Mouse (Mus musculus) forebrain, embryonic 13.5 days (tissue): ENCODE data around the gene Inpp5a. TPM values are rescaled to one million over a fixed set of nuclear protein-coding genes. Genes with fewer than 3 reads are reported as not detected.

Source experiments
- ATAC-seq: fragments of 200-750 bp; cut with Nextera tagmentation; 2 replicates; pipeline ENCODE4 v1.8.0; 2017
- H3K27ac ChIP-seq: fragments of 300-500 bp; sonication (generic); 2 replicates; pipeline ENCODE4 v1.5.1; 2015; ENCODE audit warnings: inconsistent platforms, mild to moderate bottlenecking, moderate library complexity
- H3K27me3 ChIP-seq: fragments of 300-500 bp; sonication (generic); 2 replicates; pipeline ENCODE4 v1.6.1; 2015; ENCODE audit warnings: mild to moderate bottlenecking, inconsistent platforms
- H3K36me3 ChIP-seq: fragments of 300-500 bp; sonication (generic); 2 replicates; pipeline ENCODE4 v1.6.1; 2015; ENCODE audit warnings: mild to moderate bottlenecking, inconsistent platforms; ENCODE audit not compliant: poor library complexity, severe bottlenecking
- H3K4me1 ChIP-seq: fragments of 300-500 bp; sonication (generic); 2 replicates; pipeline ENCODE4 v1.6.1; 2015; ENCODE audit warnings: inconsistent platforms
- H3K4me2 ChIP-seq: fragments of 300-500 bp; sonication (generic); 2 replicates; pipeline ENCODE4 v1.6.1; 2015; ENCODE audit warnings: inconsistent platforms, mild to moderate bottlenecking, moderate library complexity
- H3K4me3 ChIP-seq: fragments of 300-500 bp; sonication (generic); 2 replicates; pipeline ENCODE4 v1.5.1; 2015; ENCODE audit warnings: mild to moderate bottlenecking, inconsistent platforms
- H3K9ac ChIP-seq: fragments of 300-500 bp; sonication (generic); 2 replicates; pipeline ENCODE4 v1.6.1; 2015; ENCODE audit warnings: mild to moderate bottlenecking, inconsistent platforms
- H3K9me3 ChIP-seq: fragments of 300-500 bp; sonication (generic); replicated peaks from 2 replicates; pipeline ENCODE4 v1.6.1; 2016; ENCODE audit warnings: inconsistent platforms
- WGBS: fragments of 180-500 bp; shearing (Covaris S2); methylation state at CpG from one replicate; pipeline ENCODE4 v1.1.7; 2015; 5-methylcytosine and 5-hydroxymethylcytosine counted together
- polyA plus RNA-seq: library from polyadenylated mRNA; unstranded; fragments of >200 nt; fragmentation: Nextera tagmentation; extraction: Ambion mirVana; gene quantifications from 2 replicates; pipeline ENCODE4 v1.2.1, GENCODE M21; 2015

Gene Inpp5a
- polyA plus RNA-seq, 1 experiment from 2014 or later: 9.7 TPM

- Histone ChIP-seq H3K9me3 (no peaks in the 10 kb centered on the region), H3K4me3 (no peak overlapping the region), H3K9ac (no peak overlapping the region), H3K27me3 (no peaks in the 10 kb centered on the region), H3K36me3 (no peaks in the 10 kb centered on the region), H3K27ac (no peak overlapping the region), H3K4me1 (peaks cover 40% of the 10 kb centered on the region), H3K4me2 (no peak overlapping the region)
- WGBS: 80% methylated on average over 2 of the region's 2 CpGs
- ATAC-seq: no peak
These were observed 3.2 kb downstream of the Inpp5a start for GRCm38 (mm10) chr7:139392106-139392505.

- Histone ChIP-seq H3K9ac (no peak overlapping the region), H3K4me1 (peaks cover 40% of the 10 kb centered on the region), H3K36me3 (no peaks in the 10 kb centered on the region), H3K4me2 (no peak overlapping the region), H3K4me3 (no peak overlapping the region), H3K9me3 (no peaks in the 10 kb centered on the region), H3K27ac (no peak overlapping the region), H3K27me3 (no peaks in the 10 kb centered on the region)
- ATAC-seq: no peak
- 79% methylated on average over 6 of the region's 6 CpGs for WGBS
These were observed 3.9 kb downstream of the Inpp5a start for GRCm38 (mm10) chr7:139392691-139393235.

- WGBS: 57% methylated on average over 8 of the region's 8 CpGs
- Histone ChIP-seq H3K4me2 (no peak overlapping the region), H3K27me3 (no peaks in the 10 kb centered on the region), H3K9me3 (no peaks in the 10 kb centered on the region), H3K27ac (no peak overlapping the region; the same call in 1 of the 2 replicates), H3K4me1 (peaks cover 30% of the 10 kb centered on the region), H3K9ac (no peak overlapping the region), H3K4me3 (no peak overlapping the region), H3K36me3 (no peaks in the 10 kb centered on the region)
- peak; percentile 59; the same call in 1 of the 2 replicates for ATAC-seq
These were observed 8.6 kb downstream of the Inpp5a start for GRCm38 (mm10) chr7:139397521-139397920.

GRCm38 (mm10) chr7:139398111-139398510, 9.2 kb downstream of the Inpp5a start:
- Histone ChIP-seq H3K27ac (no peak overlapping the region), H3K27me3 (no peaks in the 10 kb centered on the region), H3K4me3 (no peak overlapping the region), H3K4me1 (peaks cover 25% of the 10 kb centered on the region), H3K9me3 (no peaks in the 10 kb centered on the region), H3K36me3 (no peaks in the 10 kb centered on the region), H3K4me2 (no peak overlapping the region), H3K9ac (no peak overlapping the region)
- ATAC-seq: no peak
- 84% methylated on average over 5 of the region's 5 CpGs for WGBS

- no peaks in the 10 kb centered on the region for H3K27me3 ChIP-seq
- peaks cover 25% of the 10 kb centered on the region for H3K4me1 ChIP-seq
- H3K4me3 ChIP-seq: no peak overlapping the region
- no peaks in the 10 kb centered on the region for H3K9me3 ChIP-seq
- no peak for ATAC-seq
- H3K4me2 ChIP-seq: no peak overlapping the region
- 74% methylated on average over 6 of the region's 6 CpGs for WGBS
- H3K9ac ChIP-seq: no peak overlapping the region
- no peaks in the 10 kb centered on the region for H3K36me3 ChIP-seq
- H3K27ac ChIP-seq: no peak overlapping the region
These were observed 9.7 kb downstream of the Inpp5a start for GRCm38 (mm10) chr7:139398530-139399021.

- Histone ChIP-seq H3K9me3 (no peaks in the 10 kb centered on the region), H3K9ac (no peak overlapping the region), H3K4me1 (peaks cover 25% of the 10 kb centered on the region), H3K27ac (no peak overlapping the region), H3K27me3 (no peaks in the 10 kb centered on the region), H3K4me2 (no peak overlapping the region), H3K36me3 (no peaks in the 10 kb centered on the region), H3K4me3 (no peak overlapping the region)
- ATAC-seq: no peak
- WGBS: 72% methylated on average over 4 of the region's 4 CpGs
These were observed 10.7 kb downstream of the Inpp5a start for GRCm38 (mm10) chr7:139399572-139399971.

- H3K36me3 ChIP-seq: no peaks in the 10 kb centered on the region
- H3K4me1 ChIP-seq: peaks cover 25% of the 10 kb centered on the region
- H3K9me3 ChIP-seq: no peaks in the 10 kb centered on the region
- H3K4me2 ChIP-seq: no peak overlapping the region
- no peak for ATAC-seq
- H3K9ac ChIP-seq: no peak overlapping the region
- no peaks in the 10 kb centered on the region for H3K27me3 ChIP-seq
- no peak overlapping the region for H3K27ac ChIP-seq
- 93% methylated on average over 11 of the region's 11 CpGs for WGBS
- H3K4me3 ChIP-seq: no peak overlapping the region
These were observed 11.2 kb downstream of the Inpp5a start for GRCm38 (mm10) chr7:139399977-139400685.

GRCm38 (mm10) chr7:139400926-139401325, 12.0 kb downstream of the Inpp5a start:
- peaks cover 25% of the 10 kb centered on the region for H3K4me1 ChIP-seq
- no peak for ATAC-seq
- H3K27me3 ChIP-seq: no peaks in the 10 kb centered on the region
- no peaks in the 10 kb centered on the region for H3K9me3 ChIP-seq
- no peak overlapping the region for H3K9ac ChIP-seq
- H3K36me3 ChIP-seq: no peaks in the 10 kb centered on the region
- no peak overlapping the region for H3K4me3 ChIP-seq
- 92% methylated on average over 3 of the region's 3 CpGs for WGBS
- no peak overlapping the region for H3K27ac ChIP-seq
- H3K4me2 ChIP-seq: no peak overlapping the region

- Histone ChIP-seq H3K27ac (no peak overlapping the region), H3K27me3 (no peaks in the 10 kb centered on the region), H3K4me3 (no peak overlapping the region), H3K9me3 (no peaks in the 10 kb centered on the region), H3K9ac (no peak overlapping the region), H3K4me2 (no peak overlapping the region), H3K36me3 (no peaks in the 10 kb centered on the region), H3K4me1 (peaks cover 21% of the 10 kb centered on the region)
- WGBS: 84% methylated on average over 8 of the region's 8 CpGs
- ATAC-seq: no peak
These were observed 12.9 kb downstream of the Inpp5a start for GRCm38 (mm10) chr7:139401791-139402190.

- 91% methylated on average over 4 of the region's 4 CpGs for WGBS
- Histone ChIP-seq H3K27me3 (no peaks in the 10 kb centered on the region), H3K9me3 (no peaks in the 10 kb centered on the region), H3K27ac (no peak overlapping the region), H3K4me1 (peaks cover 15% of the 10 kb centered on the region), H3K4me2 (no peak overlapping the region), H3K9ac (no peak overlapping the region), H3K4me3 (no peak overlapping the region), H3K36me3 (no peaks in the 10 kb centered on the region)
- ATAC-seq: no peak
These were observed 13.8 kb downstream of the Inpp5a start for GRCm38 (mm10) chr7:139402721-139403120.

- H3K4me1 ChIP-seq: no peaks in the 10 kb centered on the region
- H3K36me3 ChIP-seq: no peaks in the 10 kb centered on the region
- H3K4me2 ChIP-seq: no peak overlapping the region
- H3K9me3 ChIP-seq: no peaks in the 10 kb centered on the region
- no peak overlapping the region for H3K27ac ChIP-seq
- ATAC-seq: no peak
- no peak overlapping the region for H3K4me3 ChIP-seq
- no peak overlapping the region for H3K9ac ChIP-seq
- WGBS: 96% methylated on average over 2 of the region's 2 CpGs
- no peaks in the 10 kb centered on the region for H3K27me3 ChIP-seq
These were observed 17.7 kb downstream of the Inpp5a start for GRCm38 (mm10) chr7:139406581-139406980.

GRCm38 (mm10) chr7:139407966-139408365, 19.1 kb downstream of the Inpp5a start:
- no peaks in the 10 kb centered on the region for H3K27me3 ChIP-seq
- ATAC-seq: no peak
- H3K9ac ChIP-seq: no peak overlapping the region
- no peaks in the 10 kb centered on the region for H3K9me3 ChIP-seq
- no peak overlapping the region for H3K4me2 ChIP-seq
- no peaks in the 10 kb centered on the region for H3K36me3 ChIP-seq
- H3K4me1 ChIP-seq: no peaks in the 10 kb centered on the region
- no peak overlapping the region for H3K27ac ChIP-seq
- H3K4me3 ChIP-seq: no peak overlapping the region

- no peak overlapping the region for H3K4me2 ChIP-seq
These were observed 21.0 kb downstream of the Inpp5a start for GRCm38 (mm10) chr7:139409903-139410302.

More at GRCm38 (mm10) chr7:139409903-139410302, 21.0 kb downstream of the Inpp5a start:
- WGBS: 83% methylated on average over 5 of the region's 5 CpGs
- H3K4me1 ChIP-seq: no peaks in the 10 kb centered on the region
- no peak overlapping the region for H3K9ac ChIP-seq
- ATAC-seq: no peak
- H3K4me3 ChIP-seq: no peak overlapping the region
- H3K27me3 ChIP-seq: no peaks in the 10 kb centered on the region
- no peaks in the 10 kb centered on the region for H3K9me3 ChIP-seq
- H3K36me3 ChIP-seq: no peaks in the 10 kb centered on the region
- H3K27ac ChIP-seq: no peak overlapping the region
